Mouse (Mus musculus): ENCODE measurements around the gene C77080.

GRCm38 (mm10) chr4:129242761-129243160 lies 18.4 kb downstream of the C77080 start:
- TF ChIP-seq CTCF (IDR thresholded peaks at IDR 0.05; ENCODE audit: extremely low read depth, insufficient read depth, insufficient read length, insufficient replicate concordance), result no peak
- no peak for TF ChIP-seq POLR2A (IDR thresholded peaks at IDR 0.05; ENCODE audit: low read depth, low read length)

All from spleen, adult 2 months (tissue).